Mouse (Mus musculus): Measurements from ENCODE around the gene Gm14403.
"Not testable (repeated sequence)": the region's sequence is repeated elsewhere in the genome, so short reads cannot be mapped to it uniquely, and the experiment has no call there.

DNA sequence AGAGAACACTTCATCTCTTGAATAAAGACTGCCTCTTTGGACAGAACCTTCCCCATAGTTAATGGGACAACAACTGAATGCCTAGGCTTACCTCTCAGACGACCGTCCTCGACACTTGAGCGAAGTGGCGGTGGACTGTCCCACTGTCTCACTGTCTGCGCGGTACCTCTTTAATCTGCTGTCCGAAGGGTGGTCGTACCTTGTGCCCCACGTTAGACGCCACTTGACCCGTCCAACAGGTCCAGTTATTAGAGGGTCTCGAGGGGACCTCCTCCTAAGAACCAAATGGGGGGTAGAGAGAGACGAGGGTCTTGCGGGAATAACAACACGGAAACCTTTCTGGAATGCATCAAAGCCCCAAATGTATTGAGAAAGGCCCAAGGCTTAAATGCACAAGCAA, 26.2 kb downstream of the Gm14403 start:
- not testable (repeated sequence) for TF ChIP-seq MYOG (IDR thresholded peaks at IDR 0.05; ENCODE audit: control insufficient read depth, extremely low read depth, insufficient read length); CTCF (IDR thresholded peaks at IDR 0.05; ENCODE audit: control insufficient read depth, insufficient read depth, insufficient read length)

Measured in C2C12 (cell line).